Mouse (Mus musculus) MEL (cell line): ENCODE measurements around the gene Zfp408. TPM values are rescaled to one million over a fixed set of nuclear protein-coding genes. Genes with fewer than 3 reads are reported as not detected.

Experiments used
- DNase-seq: peaks from one replicate; pipeline ENCODE4 v3.0.0; 2011; ENCODE audit warnings: low read depth, low spot score
- H3K27ac ChIP-seq: 2 replicates; pipeline ENCODE4 v1.5.1; 2012; ENCODE audit warnings: low read depth, mild to moderate bottlenecking, control low read depth, low read length, moderate library complexity; ENCODE audit not compliant: control insufficient read depth
- H3K27me3 ChIP-seq, 2 experiments: fragments of 150-350 bp in 1 of 2; sonication (generic) in 1 of 2; 2 replicates each; pipeline ENCODE4 v1.6.1; 2012; ENCODE audit warnings: low read length in 2 of 2, mild to moderate bottlenecking in 2 of 2, improper control_type of control experiment in 1 of 2, moderate library complexity in 1 of 2; ENCODE audit not compliant: insufficient read depth in 2 of 2, control insufficient read depth in 1 of 2
- H3K36me3 ChIP-seq, 2 experiments: 2 replicates each; pipeline ENCODE4 v1.6.1; 2012 to 2014; ENCODE audit warnings: low read length in 2 of 2, improper control_type of control experiment in 1 of 2, inconsistent platforms in 1 of 2, mild to moderate bottlenecking in 1 of 2; ENCODE audit not compliant: insufficient read depth in 2 of 2, control insufficient read depth in 1 of 2
- H3K4me1 ChIP-seq, 2 experiments: fragments of 150-350 bp in 1 of 2; sonication (generic) in 1 of 2; 2 replicates each; pipeline ENCODE4 v1.6.1; 2012; ENCODE audit warnings: low read length in 2 of 2, improper control_type of control experiment in 1 of 2, mild to moderate bottlenecking in 1 of 2; ENCODE audit not compliant: insufficient read depth in 2 of 2, control insufficient read depth in 1 of 2
- H3K4me3 ChIP-seq, 2 experiments: fragments of 150-350 bp in 1 of 2; sonication (generic) in 1 of 2; 2 replicates each; pipeline ENCODE4 v1.5.1; 2012; ENCODE audit warnings: low read depth in 2 of 2, low read length in 2 of 2, mild to moderate bottlenecking in 2 of 2, moderate library complexity in 2 of 2, control low read depth in 1 of 2, improper control_type of control experiment in 1 of 2; ENCODE audit not compliant: control insufficient read depth in 1 of 2, insufficient read depth in 1 of 2
- H3K79me2 ChIP-seq: 2 replicates; pipeline ENCODE4 v1.6.1; 2012; ENCODE audit warnings: mild to moderate bottlenecking, low read length, moderate library complexity; ENCODE audit not compliant: control insufficient read depth, poor library complexity, insufficient read depth
- H3K9ac ChIP-seq: 2 replicates; pipeline ENCODE4 v1.6.1; 2012; ENCODE audit warnings: low read depth, mild to moderate bottlenecking, control low read depth, low read length, moderate library complexity; ENCODE audit not compliant: control insufficient read depth, poor library complexity, severe bottlenecking
- H3K9me3 ChIP-seq: fragments of 150-350 bp; sonication (generic); replicated peaks from 2 replicates; pipeline ENCODE4 v1.6.1; 2012; ENCODE audit warnings: mild to moderate bottlenecking, low read length, improper control_type of control experiment, moderate library complexity; ENCODE audit not compliant: insufficient read depth
- CTCF ChIP-seq, 3 experiments: IDR thresholded peaks in 2 of 3; conservative IDR thresholded peaks in 1 of 3; 2 replicates each; pipeline ENCODE4 v1.5.1; 2011 to 2012; ENCODE audit warnings: low read length in 3 of 3, low read depth in 2 of 3, mild to moderate bottlenecking in 2 of 3, improper control_type of control experiment in 1 of 3, inconsistent platforms in 1 of 3, mixed read lengths in 1 of 3, moderate library complexity in 1 of 3; ENCODE audit not compliant: control insufficient read depth in 1 of 3, insufficient read depth in 1 of 3, poor library complexity in 1 of 3, severe bottlenecking in 1 of 3
- E2F4 ChIP-seq: IDR thresholded peaks from 2 replicates; pipeline ENCODE4 v1.6.1; 2011; ENCODE audit warnings: low read depth, low read length, improper control_type of control experiment, borderline replicate concordance
- ELF1 ChIP-seq: IDR thresholded peaks from 2 replicates; pipeline ENCODE4 v1.6.1; 2014; ENCODE audit warnings: low read depth, mild to moderate bottlenecking, inconsistent platforms, low read length, improper control_type of control experiment, moderate library complexity
- ETS1 ChIP-seq: IDR thresholded peaks from 2 replicates; pipeline ENCODE4 v1.6.1; 2012; ENCODE audit warnings: low read depth, mild to moderate bottlenecking, inconsistent platforms, low read length, improper control_type of control experiment, moderate library complexity
- GABPA ChIP-seq: IDR thresholded peaks from 2 replicates; pipeline ENCODE4 v1.6.1; 2012; ENCODE audit warnings: low read depth, mild to moderate bottlenecking, inconsistent platforms, low read length, improper control_type of control experiment, moderate library complexity
- GATA1 ChIP-seq: IDR thresholded peaks from 2 replicates; pipeline ENCODE4 v1.6.1; 2011; ENCODE audit warnings: low read depth, low read length, improper control_type of control experiment
- HCFC1 ChIP-seq: IDR thresholded peaks from 2 replicates; pipeline ENCODE4 v1.6.1; 2012; ENCODE audit warnings: low read depth, mild to moderate bottlenecking, inconsistent platforms, low read length, improper control_type of control experiment, moderate library complexity
- JUND ChIP-seq: IDR thresholded peaks from 2 replicates; pipeline ENCODE4 v1.6.1; 2011; ENCODE audit warnings: low read depth, mild to moderate bottlenecking, improper control_type of control experiment, low read length
- MAX ChIP-seq: IDR thresholded peaks from 2 replicates; pipeline ENCODE4 v1.6.1; 2011; ENCODE audit warnings: low read length, improper control_type of control experiment
- MEF2A ChIP-seq: IDR thresholded peaks from 2 replicates; pipeline ENCODE4 v1.6.1; 2014; ENCODE audit warnings: low read depth, mild to moderate bottlenecking, inconsistent platforms, low read length, improper control_type of control experiment; ENCODE audit not compliant: poor library complexity, insufficient replicate concordance, severe bottlenecking; ENCODE audit errors: extremely low read depth
- MYC ChIP-seq: IDR thresholded peaks from 2 replicates; pipeline ENCODE4 v1.6.1; 2011; ENCODE audit warnings: low read depth, mild to moderate bottlenecking, low read length, improper control_type of control experiment, moderate library complexity
- RAD21 ChIP-seq: IDR thresholded peaks from 2 replicates; pipeline ENCODE4 v1.6.1; 2011; ENCODE audit warnings: mild to moderate bottlenecking, low read depth, low read length, improper control_type of control experiment
- RCOR1 ChIP-seq: IDR thresholded peaks from 2 replicates; pipeline ENCODE4 v1.6.1; 2012; ENCODE audit warnings: low read depth, mild to moderate bottlenecking, inconsistent platforms, low read length, improper control_type of control experiment
- SMC3 ChIP-seq: IDR thresholded peaks from 2 replicates; pipeline ENCODE4 v1.6.1; 2011; ENCODE audit warnings: low read depth, low read length, improper control_type of control experiment
- TBP ChIP-seq: IDR thresholded peaks from 2 replicates; pipeline ENCODE4 v1.8.0; 2011; ENCODE audit warnings: low read depth, low read length, improper control_type of control experiment
- TCF12 ChIP-seq: IDR thresholded peaks from 2 replicates; pipeline ENCODE4 v1.6.1; 2014; ENCODE audit warnings: low read depth, mild to moderate bottlenecking, inconsistent platforms, low read length, improper control_type of control experiment, moderate library complexity
- UBTF ChIP-seq: IDR thresholded peaks from 2 replicates; pipeline ENCODE4 v1.6.1; 2012; ENCODE audit warnings: low read depth, mild to moderate bottlenecking, inconsistent platforms, low read length, improper control_type of control experiment, moderate library complexity, borderline replicate concordance; ENCODE audit not compliant: insufficient read depth
- USF2 ChIP-seq, 2 experiments: IDR thresholded peaks; 2 replicates each; pipeline ENCODE4 v1.6.1; 2011 to 2012; ENCODE audit warnings: improper control_type of control experiment in 2 of 2, low read length in 2 of 2, borderline replicate concordance in 1 of 2, inconsistent platforms in 1 of 2, low read depth in 1 of 2, mild to moderate bottlenecking in 1 of 2; ENCODE audit not compliant: insufficient read depth in 1 of 2
- ZC3H11A ChIP-seq: IDR thresholded peaks from 2 replicates; pipeline ENCODE4 v1.6.1; 2012; ENCODE audit warnings: low read depth, mild to moderate bottlenecking, inconsistent platforms, low read length, improper control_type of control experiment
- ZMIZ1 ChIP-seq: IDR thresholded peaks from 2 replicates; pipeline ENCODE4 v1.6.1; 2012; ENCODE audit warnings: low read depth, mild to moderate bottlenecking, inconsistent platforms, low read length, improper control_type of control experiment, moderate library complexity
- ZNF384 ChIP-seq: IDR thresholded peaks from 2 replicates; pipeline ENCODE4 v1.6.1; 2012; ENCODE audit warnings: low read depth, mild to moderate bottlenecking, inconsistent platforms, low read length, improper control_type of control experiment
- polyA plus RNA-seq, 2 experiments: library from polyadenylated mRNA; stranded (reverse) in 1 of 2; unstranded in 1 of 2; fragments of >175 nt in 1 of 2; fragments of >200 nt in 1 of 2; gene quantifications; 2 replicates each; pipeline versions ENCODE4 v1.2.1 to v1.2.4; 2012; ENCODE audit warnings: low replicate concordance in 2 of 2, low read depth in 1 of 2; ENCODE audit not compliant: insufficient read length in 2 of 2, insufficient read depth in 1 of 2, missing spikeins in 1 of 2
- total RNA-seq: library from RNA; depleted of rRNA; stranded (reverse); fragments of 300-350 nt; gene quantifications from 2 replicates; pipeline ENCODE4 v1.2.3, GENCODE M21; 2012

Zfp408 gene
- total and polyA plus RNA-seq, 3 experiments = 10.4 to 16.4 TPM; not detected in 1

GRCm38 (mm10) chr2:91634841-91635240 is 14.8 kb downstream of the Zfp408 start (continued):
- TF ChIP-seq E2F4 = no peak
- TF ChIP-seq ZNF384 = no peak

- Histone ChIP-seq H3K27me3 (no peaks in the 10 kb centered on the region), H3K79me2 (no peaks in the 10 kb centered on the region), H3K4me3 (no peak overlapping the region), H3K27ac (no peak overlapping the region), H3K4me1 (peaks cover 15 to 17% of the 10 kb centered on the region in 2 experiments), H3K9ac (no peak overlapping the region), H3K9me3 (no peaks in the 10 kb centered on the region), H3K36me3 (peaks cover 0 to 12% of the 10 kb centered on the region in 2 experiments; a peak in 2 of 4 replicates)
- TF ChIP-seq TBP (no peak), CTCF (IDR thresholded peaks at IDR 0.05 in 2 of 3, conservative IDR thresholded peaks at IDR 0.05 in 1 of 3; ENCODE audit: control insufficient read depth in 1 of 3, insufficient read depth in 1 of 3, low read depth in 2 of 3, low read length in 3 of 3, poor library complexity in 1 of 3, severe bottlenecking in 1 of 3) (no peak), UBTF (no peak)
- no peak for DNase-seq
These were observed 16.1 kb downstream of the Zfp408 start for GRCm38 (mm10) chr2:91633334-91633977.

- H3K9ac ChIP-seq = no peak overlapping the region
- no peaks in the 10 kb centered on the region for H3K79me2 ChIP-seq
- peaks cover 15 to 17% of the 10 kb centered on the region in 2 experiments for H3K4me1 ChIP-seq
- H3K27ac ChIP-seq = no peak overlapping the region
- no peak overlapping the region for H3K4me3 ChIP-seq
- no peak for TF ChIP-seq RCOR1
- TF ChIP-seq MAX = no peak
- no peak for TF ChIP-seq RAD21
- no peak for TF ChIP-seq ETS1
- DNase-seq = no peak
- H3K36me3 ChIP-seq = peaks cover 0 to 12% of the 10 kb centered on the region in 2 experiments; a peak in 2 of 4 replicates
- H3K27me3 ChIP-seq = no peaks in the 10 kb centered on the region
- no peaks in the 10 kb centered on the region for H3K9me3 ChIP-seq
These were observed 17.3 kb downstream of the Zfp408 start for GRCm38 (mm10) chr2:91632316-91632715.

GRCm38 (mm10) chr2:91631826-91632225 is 17.8 kb downstream of the Zfp408 start:
- no peak overlapping the region for H3K9ac ChIP-seq
- no peaks in the 10 kb centered on the region for H3K27me3 ChIP-seq
- no peak overlapping the region for H3K27ac ChIP-seq
- DNase-seq = no peak
- no peaks in the 10 kb centered on the region for H3K9me3 ChIP-seq
- peaks cover 0 to 12% of the 10 kb centered on the region in 2 experiments; a peak in 2 of 4 replicates for H3K36me3 ChIP-seq
- TF ChIP-seq MYC (no peak), GATA1 (no peak), ELF1 (no peak), TCF12 (no peak), JUND (no peak), MEF2A (no peak), ZMIZ1 (no peak), E2F4 (no peak), RCOR1 (no peak), SMC3 (no peak), GABPA (no peak), USF2 (IDR thresholded peaks at IDR 0.05; ENCODE audit: borderline replicate concordance in 1 of 2, insufficient read depth in 1 of 2, low read depth in 1 of 2, low read length in 2 of 2) (no peak), RAD21 (no peak), ZC3H11A (no peak), HCFC1 (no peak)
- no peak overlapping the region for H3K4me3 ChIP-seq
- H3K79me2 ChIP-seq = no peaks in the 10 kb centered on the region
- peaks cover 15 to 17% of the 10 kb centered on the region in 2 experiments for H3K4me1 ChIP-seq
